Mouse (Mus musculus): ENCODE data around the gene Efna2.
A peak's percentile ranks its signal among the peaks of the same experiment; 100 is the strongest.

The Efna2 gene

DNA sequence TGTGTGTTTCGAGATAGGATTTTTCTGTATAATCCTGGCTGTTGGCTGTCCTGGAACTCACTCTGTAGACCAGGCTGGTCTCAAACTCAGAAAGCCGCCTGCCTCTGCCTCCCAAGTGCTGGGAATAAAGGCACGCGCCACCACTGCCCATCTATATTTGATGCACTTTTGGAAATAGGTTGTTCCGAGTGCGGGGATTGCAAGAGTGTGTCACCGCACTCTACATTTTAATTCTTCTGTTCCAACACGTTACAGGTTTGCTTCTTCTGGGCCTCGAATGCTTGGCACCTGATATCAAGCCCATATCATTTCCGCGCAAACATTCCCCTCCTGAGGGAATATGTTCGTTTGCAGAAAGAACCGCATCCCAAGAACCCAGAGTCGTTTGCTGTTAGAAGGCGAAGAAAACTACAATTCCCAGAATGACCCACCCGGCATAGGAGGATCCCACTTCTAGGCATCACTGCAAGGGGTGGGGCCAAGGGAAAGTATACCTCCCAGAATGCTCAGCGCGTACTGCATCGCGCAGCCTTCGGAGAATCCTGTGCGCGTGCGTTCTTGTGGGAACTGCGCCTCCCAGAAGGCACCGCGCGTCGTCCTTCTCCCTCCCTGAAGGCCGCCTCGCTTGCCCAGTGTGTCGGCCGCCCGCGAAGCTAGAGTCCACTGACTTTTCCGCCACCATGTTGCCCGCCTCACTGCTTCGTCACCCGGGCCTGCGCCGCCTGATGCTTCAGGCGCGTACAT is 37.3 kb upstream of the Efna2 start:
- DNase-seq (ENCODE audit: low spot score): peak; percentile 56

DNA sequence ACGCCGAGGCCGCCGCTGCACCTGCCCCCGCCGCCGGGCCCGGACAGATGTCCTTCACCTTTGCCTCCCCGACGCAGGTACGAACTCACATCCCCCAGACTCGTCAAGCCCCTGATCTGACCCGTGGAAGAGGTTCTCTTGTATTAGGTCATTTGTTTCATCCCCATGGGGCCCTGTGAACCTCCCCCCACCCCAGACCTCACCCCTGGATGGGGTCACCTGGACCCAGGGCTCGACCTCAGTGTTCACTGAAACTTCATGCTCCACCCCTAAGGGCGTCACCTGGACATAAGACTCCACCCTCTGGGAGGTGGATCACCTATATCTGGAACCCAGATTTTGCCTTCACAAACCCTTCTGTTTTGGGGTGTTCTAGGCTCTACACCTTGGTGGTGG is 36.8 kb upstream of the Efna2 start:
- no peak for DNase-seq (ENCODE audit: low spot score)

DNA sequence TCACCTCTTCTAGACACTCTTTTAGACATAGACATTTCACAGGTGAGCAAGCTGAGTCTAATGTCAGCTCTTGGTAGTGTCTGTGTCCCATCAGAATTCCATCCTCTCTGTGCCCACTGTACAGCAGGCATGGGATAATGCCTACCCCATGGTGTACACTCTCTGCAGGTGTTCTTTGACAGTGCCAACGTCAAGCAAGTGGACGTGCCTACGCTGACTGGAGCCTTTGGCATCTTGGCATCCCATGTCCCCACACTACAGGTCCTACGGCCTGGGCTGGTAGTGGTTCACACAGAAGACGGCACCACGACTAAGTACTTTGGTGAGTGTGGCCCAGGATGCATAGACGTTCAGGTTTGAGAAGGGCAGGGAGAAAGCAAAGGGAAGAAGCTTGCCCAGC is 35.6 kb upstream of the Efna2 start:
- no peak for DNase-seq (ENCODE audit: low spot score)

DNA sequence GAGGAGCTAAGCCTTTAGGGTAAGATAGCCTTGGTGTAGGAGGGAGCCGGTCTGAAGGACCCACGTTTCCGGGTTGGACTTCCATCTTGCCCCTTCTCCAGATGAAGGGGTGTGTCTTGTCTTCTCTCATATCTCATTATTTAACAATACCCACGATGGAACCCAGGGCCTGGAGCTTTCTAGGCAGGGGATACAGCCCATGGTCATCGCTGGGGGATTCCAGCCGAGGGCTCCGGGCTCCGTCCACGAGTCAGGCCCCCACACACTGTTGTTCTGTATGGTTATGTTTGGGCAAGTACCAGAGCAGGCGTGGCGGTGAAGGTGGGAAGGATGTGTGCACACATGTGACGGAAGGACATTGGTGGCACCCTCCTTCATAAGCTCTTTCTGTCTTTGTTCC is 35.1 kb upstream of the Efna2 start:
- DNase-seq (ENCODE audit: low spot score): no peak

DNA sequence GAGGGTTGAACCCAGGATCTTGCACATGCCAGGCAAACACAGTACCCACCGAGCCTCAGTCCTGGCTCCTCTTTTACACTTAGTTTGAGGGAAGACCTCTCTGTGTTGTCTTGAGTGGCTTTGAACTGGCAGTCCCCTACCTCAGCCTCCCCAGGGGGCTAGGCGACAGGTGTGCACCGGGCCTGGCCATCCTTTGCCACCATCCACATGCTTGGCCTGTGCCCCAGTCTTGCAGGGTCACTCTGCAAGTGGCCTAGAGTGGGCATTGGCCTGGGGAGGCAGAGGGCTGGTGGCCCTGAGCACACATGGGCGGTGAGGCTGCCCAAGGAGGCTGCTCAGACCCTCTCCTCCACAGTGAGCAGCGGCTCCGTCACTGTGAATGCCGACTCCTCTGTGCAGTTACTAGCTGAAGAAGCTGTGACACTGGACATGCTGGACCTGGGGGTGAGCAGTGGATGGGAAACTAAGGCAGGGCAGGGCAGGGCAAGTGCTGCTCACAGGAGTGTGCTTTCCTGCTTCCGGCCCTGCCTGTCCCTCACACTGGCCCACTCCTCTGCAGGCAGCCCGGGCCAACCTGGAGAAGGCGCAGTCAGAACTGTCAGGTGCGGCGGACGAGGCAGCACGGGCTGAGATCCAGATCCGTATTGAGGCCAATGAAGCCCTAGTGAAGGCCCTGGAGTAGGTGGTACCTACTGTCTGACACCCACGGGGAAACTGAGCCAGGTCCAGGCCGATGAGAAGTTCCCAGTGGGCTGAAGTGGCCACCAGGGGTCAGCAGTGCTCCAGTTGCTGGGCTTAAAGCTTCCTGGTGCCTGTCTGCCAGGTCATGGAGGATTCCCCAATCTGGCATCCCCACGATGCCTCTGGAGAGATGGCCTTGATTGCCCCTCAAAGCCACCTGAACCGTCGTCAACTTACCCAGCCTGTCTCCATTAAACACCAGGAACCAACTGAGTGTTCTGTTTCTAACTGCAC is 34.1 kb upstream of the Efna2 start:
- DNase-seq (ENCODE audit: low spot score): peak; percentile 53

DNA sequence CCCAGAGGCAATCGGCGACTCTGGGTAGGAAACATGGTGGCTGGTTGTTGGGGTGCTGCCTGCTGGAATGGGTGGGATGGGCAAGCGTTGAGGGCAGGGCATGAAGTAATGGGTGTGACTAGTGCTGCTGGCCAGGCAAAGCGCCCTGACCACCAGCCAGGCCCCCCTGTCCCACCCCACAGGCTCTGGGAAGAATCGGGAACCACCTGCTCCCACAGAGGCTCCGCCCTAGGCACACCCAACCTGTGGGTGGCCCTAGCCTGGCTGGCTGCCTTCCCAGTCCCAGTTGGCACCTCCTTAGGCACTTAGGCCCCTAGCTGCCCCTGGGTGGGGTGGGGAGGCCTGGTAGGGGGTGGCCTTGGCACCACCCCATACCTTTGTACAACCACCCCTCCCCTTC is 33.4 kb upstream of the Efna2 start:
- DNase-seq (ENCODE audit: low spot score): no peak

DNA sequence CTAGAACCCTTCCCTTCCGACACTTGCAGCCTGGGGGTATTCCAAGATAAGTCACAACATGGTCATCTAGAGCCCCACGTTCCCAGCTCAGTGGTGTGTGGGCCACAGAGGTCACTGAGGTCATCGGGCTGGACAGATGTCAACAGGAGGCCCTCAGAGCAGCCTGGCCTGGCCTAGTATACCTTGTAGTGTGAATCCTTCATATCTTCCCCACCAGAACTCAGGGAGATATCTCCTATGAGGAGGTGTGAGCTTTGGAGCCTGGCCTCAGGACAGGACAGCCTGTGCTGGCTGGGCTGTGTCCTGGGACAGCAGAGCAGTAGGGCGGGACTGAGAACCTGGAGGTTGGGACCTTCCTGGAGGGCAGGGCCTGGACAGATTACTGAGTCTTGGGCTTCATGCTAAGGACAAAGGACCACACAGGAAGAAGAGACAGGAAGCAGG is 32.7 kb upstream of the Efna2 start:
- no peak for DNase-seq (ENCODE audit: low spot score)

DNA sequence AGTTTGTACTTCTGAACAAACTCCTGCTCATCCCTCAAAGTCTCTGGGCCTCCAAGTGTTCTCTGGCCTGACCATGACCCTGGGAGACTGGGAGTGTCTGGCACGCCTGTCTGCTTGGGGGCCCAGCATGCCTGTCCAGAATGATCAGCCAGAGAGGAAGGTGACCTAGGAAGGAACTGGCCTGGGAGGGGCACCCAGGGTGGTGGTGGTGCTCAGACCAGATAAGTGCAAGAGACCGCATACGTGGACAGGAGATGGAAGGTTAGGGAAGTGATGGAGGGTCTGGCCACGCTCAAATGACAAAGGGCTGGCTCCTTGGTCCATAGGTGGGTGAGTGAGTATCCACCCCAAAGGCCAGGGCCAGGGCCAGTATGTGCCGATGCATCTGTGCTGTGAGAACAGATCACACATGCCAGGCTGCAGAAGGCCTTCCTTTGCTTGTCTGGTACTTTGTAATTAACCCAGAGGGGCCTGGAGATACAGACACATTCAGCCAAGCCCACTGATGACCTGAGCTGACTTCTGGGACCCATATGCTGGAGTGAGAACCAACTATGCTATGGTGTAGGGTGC is 32.0 kb upstream of the Efna2 start:
- DNase-seq (ENCODE audit: low spot score): no peak

DNA sequence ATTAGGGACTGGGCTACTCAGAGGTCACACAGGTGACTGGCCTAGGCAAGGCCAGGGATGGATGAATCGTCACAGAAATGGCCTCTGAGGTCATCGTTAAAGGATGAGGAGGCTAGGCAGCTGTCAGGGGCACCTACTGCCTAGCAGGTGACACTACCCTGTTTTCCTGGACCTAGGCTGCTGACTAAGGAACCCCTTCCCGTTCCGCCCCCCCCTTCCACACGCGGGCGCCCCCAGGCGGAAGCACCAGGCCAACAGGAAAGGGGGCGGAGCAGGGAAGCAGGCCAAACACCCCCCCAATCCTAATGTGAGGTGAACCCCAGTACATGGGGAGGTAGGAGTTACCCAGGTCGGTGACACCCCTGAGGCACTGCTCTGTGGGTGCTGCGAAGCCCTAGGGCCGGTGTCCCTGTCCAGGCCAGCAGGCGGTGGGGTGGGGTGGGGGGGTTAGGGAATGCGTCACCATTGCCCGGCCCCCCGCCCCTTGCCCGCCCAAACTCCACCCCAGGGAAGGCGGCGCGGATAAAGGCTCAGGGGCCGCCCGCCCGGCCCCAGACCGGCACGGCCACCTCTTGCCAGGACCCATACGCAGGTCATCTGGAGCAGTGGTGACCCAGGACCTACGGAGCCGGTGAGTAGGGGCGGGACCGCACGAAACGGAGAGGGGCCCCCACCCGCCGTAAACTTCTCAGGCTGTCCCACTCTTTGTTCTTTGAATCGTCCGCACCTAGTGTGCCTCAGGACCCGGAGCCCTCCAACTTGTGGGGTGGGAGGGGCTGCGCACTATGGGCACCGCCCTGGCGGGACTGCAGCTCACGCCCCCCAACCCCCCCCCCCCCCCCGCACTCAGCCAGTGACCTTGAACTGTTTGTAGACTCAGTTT is 31.3 kb upstream of the Efna2 start, which contains the start of gene Midn:
Midn (plus strand) TSS at position 554 of the 883 bp plus-strand sequence.
- DNase-seq (ENCODE audit: low spot score): peak; percentile 88

DNA sequence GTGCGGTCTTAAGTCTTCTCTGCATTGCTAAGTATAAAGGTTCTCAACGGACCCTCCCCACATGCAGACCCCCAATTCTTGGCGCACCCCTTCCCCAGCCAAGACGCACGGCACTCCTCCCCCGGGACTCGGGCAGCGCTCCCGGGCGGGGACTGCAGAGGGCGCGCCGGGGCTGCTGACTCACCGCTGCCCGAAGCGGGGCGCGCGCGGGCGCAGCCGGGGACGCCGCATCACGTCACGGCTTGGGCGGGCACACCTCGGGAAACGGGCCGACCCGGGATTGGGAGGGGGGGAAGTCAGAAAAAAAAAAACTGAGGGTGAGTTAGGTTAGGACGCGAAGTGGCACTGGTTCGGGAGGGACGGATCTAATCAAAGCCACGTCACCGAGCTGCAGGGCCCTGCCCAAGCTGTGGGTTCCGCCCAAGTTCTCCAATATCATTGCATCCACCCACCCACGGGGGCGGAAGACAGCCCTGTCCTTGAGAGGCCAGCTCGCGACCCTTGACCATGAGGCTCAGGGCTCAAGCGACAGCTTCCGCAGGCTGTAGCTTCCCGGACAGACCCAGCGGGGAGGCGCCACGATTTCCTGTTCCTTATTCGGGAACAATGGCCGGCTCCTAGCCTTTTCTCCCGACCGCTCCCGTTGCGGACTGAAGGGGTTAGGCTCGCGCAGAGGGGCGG is 30.5 kb upstream of the Efna2 start:
- DNase-seq (ENCODE audit: low spot score): peak; percentile 93

DNA sequence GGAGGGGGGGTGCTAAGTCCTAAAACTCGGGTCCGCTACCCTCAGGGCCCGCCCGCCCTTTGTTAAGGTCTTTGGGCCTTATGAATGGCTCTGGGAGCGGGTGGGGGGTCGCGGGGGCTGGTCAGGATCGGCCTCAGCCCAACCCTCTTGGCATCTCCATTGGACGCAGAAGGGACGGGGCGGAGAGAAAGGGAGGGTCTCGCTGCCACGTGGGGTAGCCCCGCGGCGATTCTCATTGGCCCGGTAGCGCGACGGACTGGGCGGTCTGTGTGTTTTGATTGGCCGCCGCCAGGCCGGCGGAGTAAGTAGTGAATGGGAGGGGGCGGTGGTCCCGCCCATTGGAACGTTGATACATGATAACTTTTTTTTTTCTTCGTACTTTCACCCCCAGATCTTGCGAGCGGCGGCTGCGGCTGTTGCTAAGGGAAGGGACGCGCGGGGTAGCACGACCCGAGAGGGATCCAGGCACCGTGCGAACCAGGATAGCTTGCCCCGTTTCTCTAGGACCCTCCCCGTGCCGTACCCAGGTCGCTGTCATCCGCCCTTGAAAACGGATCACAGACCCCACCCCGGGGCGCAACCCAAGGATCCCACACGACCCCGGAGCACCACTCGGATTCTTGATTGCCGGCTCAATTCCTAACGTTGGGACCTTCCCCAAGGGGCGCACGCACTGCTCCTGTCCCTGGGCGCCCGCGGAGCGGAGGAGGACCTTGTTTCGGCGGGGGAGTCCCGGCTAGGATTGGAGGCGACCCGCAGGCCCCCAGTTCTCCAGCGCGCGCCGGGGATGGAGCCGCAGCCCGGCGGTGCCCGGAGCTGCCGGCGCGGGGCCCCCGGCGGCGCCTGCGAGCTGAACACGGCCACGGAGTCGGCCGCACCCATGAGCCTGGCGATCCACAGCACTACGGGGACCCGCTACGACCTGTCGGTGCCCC is 29.7 kb upstream of the Efna2 start:
- peak; percentile 88 for DNase-seq (ENCODE audit: low spot score)

DNA sequence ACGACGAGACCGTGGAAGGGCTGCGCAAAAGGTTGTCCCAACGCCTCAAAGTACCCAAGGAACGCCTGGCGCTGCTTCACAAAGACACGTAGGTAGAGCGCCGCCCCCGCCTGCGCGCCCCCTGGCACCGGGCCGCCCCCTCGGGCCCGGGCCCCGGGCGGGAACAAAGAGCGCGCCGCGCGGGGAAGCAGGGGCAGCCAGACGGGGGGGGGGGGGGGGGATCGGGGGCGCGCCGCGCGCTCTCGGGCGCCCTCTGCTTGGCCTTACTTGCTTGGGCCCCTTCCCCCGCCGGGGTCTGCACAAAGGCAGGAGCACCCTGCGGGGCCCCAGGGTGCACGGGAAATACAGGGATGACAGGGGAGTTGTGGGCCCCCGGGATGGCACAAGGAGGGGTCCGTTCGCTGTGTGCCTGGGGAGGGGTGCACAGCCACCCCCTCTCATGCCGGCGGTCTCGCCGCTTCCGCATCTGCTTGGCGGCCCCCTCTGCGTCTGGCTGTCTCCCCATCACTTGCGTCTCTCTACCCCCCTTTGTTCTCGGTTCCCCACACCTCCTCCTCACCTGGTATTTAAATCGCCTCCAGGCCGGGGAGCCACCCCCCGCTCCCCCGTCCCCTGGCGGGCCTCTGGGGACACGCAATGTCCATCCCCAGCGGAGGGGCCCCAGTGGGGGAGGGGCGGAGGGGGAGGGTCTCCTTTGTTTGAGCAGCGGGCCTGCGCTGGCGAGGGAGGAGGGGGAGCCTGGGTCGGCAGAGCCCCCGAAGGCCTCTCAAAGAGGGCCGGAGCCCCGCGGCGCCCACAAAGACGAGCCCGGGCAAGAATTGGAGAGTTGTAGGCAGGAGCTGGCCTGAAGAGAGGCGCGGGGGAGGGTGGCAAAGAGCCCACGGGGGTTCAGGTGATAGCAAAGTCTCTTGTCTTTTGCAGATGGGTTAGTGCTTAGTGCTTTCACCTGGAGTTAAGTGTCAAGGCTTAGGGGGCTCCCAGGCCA is 28.8 kb upstream of the Efna2 start:
- peak; percentile 52 for DNase-seq (ENCODE audit: low spot score)

DNA sequence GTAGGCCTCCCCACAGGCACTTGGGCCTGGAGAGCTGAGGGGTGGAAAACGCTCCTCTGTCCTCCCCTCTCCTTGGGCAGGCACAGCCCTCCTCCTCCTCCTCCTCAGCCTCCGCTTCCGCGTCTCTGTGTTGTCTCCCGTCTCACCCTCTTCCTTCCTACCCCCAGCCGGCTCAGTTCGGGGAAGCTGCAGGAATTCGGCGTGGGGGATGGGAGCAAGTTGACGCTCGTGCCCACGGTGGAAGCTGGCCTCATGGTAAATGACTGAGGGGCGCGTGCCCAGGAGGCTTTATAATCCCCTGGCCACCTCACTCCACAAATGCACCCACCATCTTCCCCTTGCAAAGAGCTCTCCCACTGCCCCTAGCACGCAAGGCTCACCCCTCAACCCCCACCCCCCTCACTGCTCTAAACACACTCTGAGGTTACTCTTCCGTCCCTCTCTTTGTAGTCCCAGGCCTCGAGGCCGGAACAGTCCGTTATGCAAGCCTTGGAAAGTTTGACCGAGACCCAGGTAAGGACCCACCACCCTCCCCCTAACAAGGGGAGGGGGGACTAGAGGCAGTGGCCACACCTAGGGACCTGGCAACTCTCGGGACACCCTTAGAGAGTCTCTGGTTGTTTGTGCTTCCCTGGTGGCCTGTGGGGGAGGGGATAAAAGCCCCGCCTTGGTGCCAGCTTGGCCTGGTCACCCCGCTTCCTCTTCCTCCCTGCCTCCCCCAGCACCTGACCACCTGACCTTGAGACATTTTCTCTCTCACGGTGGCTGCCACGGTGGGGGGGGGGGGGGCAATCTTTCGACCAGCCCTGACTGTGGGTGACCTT is 27.9 kb upstream of the Efna2 start:
- DNase-seq (ENCODE audit: low spot score): peak; percentile 39

DNA sequence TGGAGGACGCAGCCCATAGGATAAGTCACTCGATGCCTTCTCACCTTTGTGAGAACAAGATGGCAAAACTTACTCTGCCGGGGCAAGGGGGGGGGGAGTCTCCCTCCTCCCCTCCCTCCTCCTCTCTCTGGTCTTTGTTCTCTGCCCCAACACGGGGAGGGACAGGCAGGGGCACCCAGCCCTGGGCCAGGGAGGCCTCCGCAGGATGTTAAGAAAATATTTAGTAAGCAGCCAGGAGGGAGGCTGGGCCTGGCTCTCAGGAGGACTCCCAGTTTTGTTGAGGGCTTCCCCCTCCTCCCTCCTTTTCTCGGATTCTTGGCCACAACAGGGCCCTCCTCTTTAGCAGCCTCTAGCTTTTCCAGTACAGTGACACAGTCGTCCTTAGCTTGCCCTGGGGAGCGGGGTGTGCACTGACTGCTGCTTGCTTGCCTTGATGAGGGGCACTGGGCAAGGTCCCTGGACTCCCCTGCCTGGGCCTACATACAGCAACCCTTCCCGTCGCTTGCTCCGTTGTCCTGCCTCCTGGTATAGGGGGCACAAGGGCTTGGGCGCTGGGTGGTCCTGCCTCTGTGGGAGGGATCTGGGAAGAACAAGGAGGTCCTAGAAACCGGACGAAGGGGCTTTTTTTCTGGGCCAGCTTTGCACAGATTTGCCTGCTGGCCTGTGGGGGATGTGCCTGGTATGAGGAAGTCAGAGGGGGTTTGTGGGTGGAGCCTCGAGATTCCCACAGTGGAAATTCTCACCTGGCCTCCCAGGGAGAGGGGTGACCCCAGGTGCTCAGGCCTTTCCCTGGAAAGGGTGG is 27.0 kb upstream of the Efna2 start:
- peak; percentile 46 for DNase-seq (ENCODE audit: low spot score)

DNA sequence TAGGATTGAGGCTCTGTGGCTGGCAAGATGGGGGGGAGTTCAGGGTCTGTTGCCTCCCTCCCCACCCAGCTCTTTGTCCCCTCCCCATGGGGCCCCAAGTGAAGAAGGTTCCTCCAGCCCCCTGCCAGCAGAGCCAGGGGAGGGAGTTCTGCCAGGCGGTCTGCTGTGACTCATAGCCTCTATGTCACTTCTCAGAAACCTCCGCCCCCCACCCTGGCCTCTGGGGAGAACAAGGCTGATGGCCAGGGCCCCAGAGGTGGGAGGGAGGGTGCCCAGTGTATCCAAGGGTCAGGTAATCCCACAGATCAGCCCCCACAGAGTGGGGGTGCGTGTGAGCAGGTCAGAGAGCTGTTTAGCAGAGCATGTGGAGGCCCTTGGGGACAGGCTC is 26.4 kb upstream of the Efna2 start:
- no peak for DNase-seq (ENCODE audit: low spot score)

DNA sequence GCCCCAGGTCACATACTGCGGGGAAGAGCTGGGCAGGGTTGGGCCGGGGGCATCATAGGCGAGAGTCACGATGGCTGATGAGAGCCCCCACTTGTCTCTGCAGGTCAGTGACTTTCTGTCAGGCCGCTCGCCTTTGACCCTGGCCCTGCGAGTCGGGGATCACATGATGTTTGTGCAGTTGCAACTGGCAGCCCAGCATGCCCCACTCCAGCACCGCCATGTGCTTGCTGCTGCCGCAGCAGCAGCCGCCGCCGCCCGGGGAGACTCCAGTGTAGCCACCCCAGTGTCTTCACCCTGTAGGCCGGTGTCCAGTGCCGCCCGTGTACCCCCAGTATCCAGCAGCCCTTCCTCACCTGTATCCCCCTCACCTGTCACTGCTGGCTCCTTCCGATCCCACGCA is 25.6 kb upstream of the Efna2 start:
- DNase-seq (ENCODE audit: low spot score): no peak

DNA sequence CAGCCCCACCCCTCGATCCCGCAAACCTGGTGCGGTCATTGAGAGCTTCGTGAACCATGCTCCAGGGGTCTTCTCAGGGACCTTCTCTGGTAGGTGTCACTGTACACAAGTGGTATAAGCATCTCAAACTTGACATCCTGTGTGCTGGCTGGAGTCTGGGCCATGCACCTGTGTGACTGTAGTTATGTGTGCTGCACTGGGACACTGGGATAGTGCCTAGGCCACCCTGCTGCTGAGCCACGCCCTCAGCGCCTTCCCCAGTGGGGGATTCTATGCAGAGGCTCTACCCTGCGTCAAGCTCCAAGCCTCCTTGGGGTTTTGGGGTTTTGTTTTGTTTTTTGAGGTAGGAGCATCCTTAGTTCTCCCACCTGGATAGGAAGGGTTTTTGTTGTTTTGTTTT is 24.9 kb upstream of the Efna2 start:
- DNase-seq (ENCODE audit: low spot score): no peak
